Mouse (Mus musculus) E14TG2a.4 (cell line): ENCODE results near the gene Hebp1.

ENCODE experiments used
- H3K27me3 ChIP-seq: 2 replicates; pipeline ENCODE4 v1.6.1; 2014; ENCODE audit warnings: low read length, control low read depth; ENCODE audit not compliant: insufficient read depth
- H3K36me3 ChIP-seq: 2 replicates; pipeline ENCODE4 v1.6.1; 2014; ENCODE audit warnings: low read length, control low read depth; ENCODE audit not compliant: insufficient read depth
- H3K4me1 ChIP-seq: replicated peaks from 2 replicates; pipeline ENCODE4 v1.6.1; 2014; ENCODE audit warnings: low read depth, low read length, control low read depth
- H3K4me3 ChIP-seq: replicated peaks from 2 replicates; pipeline ENCODE4 v1.5.1; 2014; ENCODE audit warnings: mild to moderate bottlenecking, low read length
- H3K9me3 ChIP-seq: 2 replicates; pipeline ENCODE4 v1.6.1; 2014; ENCODE audit warnings: low read length, control low read depth
- CTCF ChIP-seq: conservative IDR thresholded peaks from 2 replicates; pipeline ENCODE4 v1.5.1; 2014; ENCODE audit warnings: low read length
- NANOG ChIP-seq: IDR thresholded peaks from 2 replicates; pipeline ENCODE4 v1.6.1; 2014; ENCODE audit warnings: borderline replicate concordance, low read length, mixed read lengths
- POU5F1 ChIP-seq: IDR thresholded peaks from 2 replicates; pipeline ENCODE4 v1.6.1; 2014; ENCODE audit warnings: low read length, borderline replicate concordance

Gene Hebp1

DNA sequence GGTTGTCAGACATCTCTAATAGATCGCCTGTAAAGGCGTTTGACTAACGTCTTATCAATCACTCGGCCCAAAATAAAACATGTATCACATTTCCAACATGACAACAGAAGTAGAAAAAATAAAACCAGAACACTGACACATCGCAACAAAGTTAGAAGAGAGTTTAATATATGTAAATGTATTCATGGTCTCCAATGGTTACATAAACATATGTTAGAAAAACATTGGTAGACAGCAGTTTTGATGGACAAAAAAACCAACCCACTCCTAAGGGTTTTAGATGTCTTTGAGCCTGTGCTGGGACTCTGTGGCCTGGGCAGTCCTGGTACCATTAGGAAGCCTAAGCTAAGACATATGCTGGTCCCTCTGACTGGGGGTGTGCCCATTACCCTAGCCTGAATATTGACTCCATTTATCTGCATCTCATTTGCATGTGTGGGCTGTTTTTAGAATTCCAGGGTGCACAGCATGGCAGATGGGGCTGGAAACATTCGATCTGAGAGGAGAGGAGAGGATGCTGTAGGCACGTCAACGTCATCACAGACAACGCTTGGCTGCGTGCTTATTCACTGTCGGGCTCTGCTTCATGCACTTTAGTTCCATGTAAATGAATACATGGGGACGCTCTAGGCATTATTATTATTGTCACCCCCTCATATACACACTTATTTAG lies 104.9 kb downstream of the Hebp1 start:
- 0 out of 2 replicates have a peak, but pooled peaks cover under 1% of the 10 kb centered on the region for H3K4me1 ChIP-seq
- no peak for TF ChIP-seq CTCF
- no peak for TF ChIP-seq NANOG
- no peak for TF ChIP-seq POU5F1
- no peak overlapping the region for H3K4me3 ChIP-seq
- no peaks in the 10 kb centered on the region for H3K9me3 ChIP-seq
- H3K36me3 ChIP-seq, result no peaks in the 10 kb centered on the region
- no peaks in the 10 kb centered on the region; the same call in 1 of the 2 replicates for H3K27me3 ChIP-seq

DNA sequence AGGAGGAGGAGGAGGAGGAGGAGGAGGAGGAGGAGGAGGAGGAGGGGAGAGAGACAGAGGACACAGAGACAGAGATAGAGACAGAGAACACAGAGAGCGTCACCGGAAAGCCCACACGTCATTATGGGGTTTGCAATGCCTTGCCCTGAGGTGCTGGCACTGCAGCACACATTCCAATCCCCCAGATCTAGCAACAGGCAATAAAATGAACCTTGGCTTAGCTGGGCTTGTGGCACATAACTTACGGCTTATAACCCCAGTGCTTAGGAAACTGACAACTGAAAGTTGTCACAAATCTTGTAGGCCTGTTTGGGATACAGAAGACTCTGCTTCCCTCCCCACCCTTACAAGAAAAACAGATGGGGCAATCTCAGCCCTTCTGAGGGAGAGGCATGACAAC lies 107.2 kb downstream of the Hebp1 start:
- Histone ChIP-seq H3K36me3 (no peaks in the 10 kb centered on the region), H3K27me3 (no peaks in the 10 kb centered on the region; the same call in 1 of the 2 replicates), H3K9me3 (no peaks in the 10 kb centered on the region), H3K4me3 (no peak overlapping the region), H3K4me1 (peaks cover 15% of the 10 kb centered on the region)
- TF ChIP-seq CTCF, result no peak

DNA sequence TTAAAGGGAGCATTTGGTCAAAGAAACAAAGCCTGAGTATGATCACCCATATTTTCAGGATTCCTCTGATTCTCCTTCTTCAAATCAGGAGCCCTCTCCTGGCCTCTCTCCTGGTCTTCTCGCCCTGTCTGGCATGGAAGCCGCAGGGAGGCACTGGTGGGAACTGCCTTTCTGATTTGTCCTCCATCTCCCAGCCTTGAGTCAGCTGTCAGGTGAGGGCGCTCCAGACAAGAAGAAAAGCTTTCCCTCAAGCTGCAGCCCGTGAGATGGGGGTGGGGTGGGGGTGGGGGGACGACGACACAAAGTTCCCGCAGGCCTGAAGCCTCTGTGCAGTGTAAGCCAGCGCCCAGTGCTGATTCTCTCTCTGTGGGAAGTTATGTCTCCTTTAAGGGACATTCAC lies 108.0 kb downstream of the Hebp1 start:
- no peak overlapping the region for H3K4me3 ChIP-seq
- no peak for TF ChIP-seq NANOG
- no peak for TF ChIP-seq POU5F1
- H3K4me1 ChIP-seq, result peaks cover 16% of the 10 kb centered on the region
- no peaks in the 10 kb centered on the region; the same call in 1 of the 2 replicates for H3K27me3 ChIP-seq
- no peaks in the 10 kb centered on the region for H3K36me3 ChIP-seq
- no peaks in the 10 kb centered on the region for H3K9me3 ChIP-seq

DNA sequence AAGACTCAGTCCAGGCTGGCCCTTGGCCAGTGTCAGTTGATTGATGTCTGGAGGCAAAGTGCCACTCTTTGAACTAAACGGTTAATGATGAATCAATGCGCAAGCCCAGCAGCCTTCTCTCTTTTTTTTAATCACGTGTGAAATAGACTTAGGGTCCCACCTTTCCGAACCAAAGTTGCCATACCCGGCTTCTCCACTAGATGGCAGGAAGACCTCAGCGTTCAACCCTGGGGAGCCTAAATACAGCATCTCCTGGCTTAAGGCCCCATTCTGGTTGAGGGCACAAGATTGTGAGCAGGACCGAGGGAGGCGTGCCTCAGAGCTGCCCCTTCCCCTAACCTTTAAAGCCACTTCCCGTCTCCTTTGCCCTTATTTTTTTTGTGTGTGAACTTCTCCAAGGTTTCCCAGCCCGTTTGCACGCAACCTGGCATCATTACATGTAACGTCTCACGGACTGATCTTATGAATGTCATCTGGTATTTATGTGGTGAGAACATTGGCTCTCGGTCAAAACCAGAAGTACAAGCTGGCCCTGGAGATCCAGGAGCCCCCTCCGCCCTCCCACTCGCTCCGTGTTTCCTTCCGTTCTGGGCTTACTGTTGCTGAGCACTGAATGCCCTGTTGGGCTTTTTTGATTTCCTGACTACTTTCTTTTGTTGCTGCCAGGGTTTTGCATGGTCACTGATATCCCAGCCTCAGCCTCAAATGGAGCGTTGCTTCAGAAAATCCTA lies 109.9 kb downstream of the Hebp1 start:
- Histone ChIP-seq H3K9me3 (no peaks in the 10 kb centered on the region), H3K36me3 (peaks cover 4% of the 10 kb centered on the region; the same call in 1 of the 2 replicates), H3K27me3 (no peaks in the 10 kb centered on the region; the same call in 1 of the 2 replicates), H3K4me3 (no peak overlapping the region), H3K4me1 (peaks cover 25% of the 10 kb centered on the region)
- no peak for TF ChIP-seq POU5F1
- TF ChIP-seq NANOG, result no peak
- TF ChIP-seq CTCF, result peak; percentile 89
